Mouse (Mus musculus) MN1 (cell line): ENCODE measurements around the gene Racgap1.

ENCODE experiments used
- DNase-seq: peaks from one replicate; pipeline ENCODE4 v3.0.0-alpha.2; 2016; ENCODE audit warnings: low spot score

The Racgap1 gene

DNA sequence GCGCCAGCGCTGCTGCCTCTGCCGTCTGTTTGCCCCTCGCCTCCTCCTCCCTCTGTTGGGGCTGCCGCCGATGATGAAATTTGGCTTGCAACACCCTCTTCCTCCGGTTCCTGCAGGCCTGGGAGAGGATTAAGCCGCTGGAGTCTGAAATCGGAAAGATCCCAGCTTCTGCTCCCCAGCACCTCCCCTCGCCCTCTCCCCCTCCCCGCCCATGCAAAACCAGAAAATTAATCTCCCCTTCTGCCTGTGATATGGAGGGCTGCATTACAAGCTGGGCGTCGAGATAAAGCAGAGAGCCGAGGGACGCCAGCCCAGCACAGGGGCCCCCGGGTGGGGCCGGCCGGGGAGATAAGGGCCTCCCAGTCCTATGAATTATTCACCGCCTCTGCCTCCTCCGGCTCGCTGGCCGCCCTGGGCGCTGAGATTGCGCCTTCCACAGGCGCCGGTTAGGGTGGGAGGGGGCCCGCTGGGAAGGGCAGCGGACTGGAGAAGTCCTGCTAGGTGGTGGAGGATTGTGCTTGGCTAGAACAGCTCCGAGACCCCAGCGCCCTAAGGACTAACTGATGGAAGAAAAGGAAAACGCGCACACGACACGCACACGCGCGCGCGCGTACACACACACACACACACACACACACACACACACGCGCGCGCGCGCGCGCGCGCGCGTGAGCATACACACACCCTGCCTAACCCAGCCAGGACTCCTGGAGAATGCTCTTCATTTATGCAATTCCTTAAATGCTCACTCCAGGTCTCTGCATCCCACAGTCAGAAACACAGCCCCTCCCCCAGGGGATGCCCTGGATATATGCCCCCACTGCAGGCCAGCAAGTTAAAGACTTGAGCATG, 13.4 kb upstream of the Racgap1 start:
- DNase-seq: peak; percentile 91

DNA sequence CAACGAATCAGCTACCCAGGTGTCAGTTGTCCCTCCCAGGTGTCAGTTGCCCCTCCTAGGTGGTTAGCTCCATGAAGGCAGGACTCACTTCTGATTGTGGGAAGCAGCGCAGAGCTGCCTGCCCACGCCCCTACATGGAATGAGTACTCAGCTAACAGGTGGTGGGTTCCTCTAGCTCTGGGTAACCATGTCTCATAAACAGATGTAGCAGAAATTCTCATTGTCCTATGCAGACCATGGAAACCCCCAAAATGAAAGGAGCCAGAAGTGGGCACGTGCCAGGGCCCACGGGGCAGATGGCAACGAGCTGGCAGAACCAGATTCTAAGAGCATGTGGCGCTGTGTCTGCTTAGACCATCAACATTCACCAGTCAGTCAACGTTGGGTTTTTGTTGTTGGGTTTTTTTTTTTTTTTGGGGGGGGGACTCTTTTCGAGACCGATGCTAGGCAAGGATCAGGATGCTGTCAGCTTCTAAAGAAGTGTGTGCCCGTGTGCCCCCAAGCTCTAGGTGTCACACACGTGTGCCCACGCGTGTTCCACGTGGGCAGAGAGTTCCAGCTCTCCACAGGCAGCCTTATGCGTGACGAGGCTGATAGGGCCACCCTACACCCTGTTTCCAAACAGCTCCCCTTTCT, 12.6 kb upstream of the Racgap1 start:
- DNase-seq: peak; percentile 75

GRCm38 (mm10) chr15:99662371-99662770, 10.9 kb upstream of the Racgap1 start:
- DNase-seq: no peak

- no peak for DNase-seq
Measured at GRCm38 (mm10) chr15:99661121-99661830, 9.8 kb upstream of the Racgap1 start.

- DNase-seq: no peak
Measured at GRCm38 (mm10) chr15:99658437-99658836, 7.0 kb upstream of the Racgap1 start.

DNA sequence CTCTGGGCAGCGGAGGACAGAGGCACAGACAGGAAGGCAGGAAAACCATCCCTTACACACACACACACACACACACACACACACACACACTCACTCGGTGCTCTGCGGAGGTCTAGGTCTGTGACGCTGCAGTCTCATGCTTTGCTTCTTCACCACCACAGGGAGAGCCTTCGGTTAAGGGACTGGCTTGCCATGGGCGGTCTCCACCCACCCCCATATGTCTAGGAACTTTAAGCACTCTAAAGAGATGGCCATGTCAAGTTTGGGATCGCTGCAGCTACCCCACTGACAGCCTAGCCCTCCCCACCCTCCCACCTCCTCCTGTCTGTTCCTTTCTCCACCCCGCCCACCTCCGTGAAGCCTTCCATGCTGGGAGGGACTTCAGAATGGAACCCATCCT, 4.5 kb upstream of the Racgap1 start:
- DNase-seq: no peak

- no peak for DNase-seq
Measured at GRCm38 (mm10) chr15:99653876-99654275, 2.4 kb upstream of the Racgap1 start.

DNA sequence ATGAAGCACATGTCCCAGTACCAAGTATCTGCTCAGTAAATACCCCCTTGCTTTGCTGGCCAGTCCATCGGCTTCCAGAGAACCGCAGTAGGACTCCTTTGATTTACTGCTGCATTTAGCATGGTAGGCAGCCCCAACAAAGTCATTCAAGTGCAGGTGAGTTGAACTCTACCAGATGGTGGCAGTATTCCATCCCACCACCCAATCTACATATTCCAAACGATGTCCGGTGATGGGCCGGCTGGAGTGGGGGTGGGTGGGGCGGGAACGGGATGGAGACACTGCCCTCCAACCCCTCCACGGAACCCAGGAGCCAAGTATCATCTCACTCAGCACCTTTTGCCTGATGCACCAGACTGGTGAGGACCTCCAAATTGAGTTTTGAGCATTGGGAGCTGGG, 1.8 kb upstream of the Racgap1 start:
- DNase-seq: peak; percentile 87

GRCm38 (mm10) chr15:99651984-99652872, 772 bp upstream of the Racgap1 start:
- DNase-seq: no peak

DNA sequence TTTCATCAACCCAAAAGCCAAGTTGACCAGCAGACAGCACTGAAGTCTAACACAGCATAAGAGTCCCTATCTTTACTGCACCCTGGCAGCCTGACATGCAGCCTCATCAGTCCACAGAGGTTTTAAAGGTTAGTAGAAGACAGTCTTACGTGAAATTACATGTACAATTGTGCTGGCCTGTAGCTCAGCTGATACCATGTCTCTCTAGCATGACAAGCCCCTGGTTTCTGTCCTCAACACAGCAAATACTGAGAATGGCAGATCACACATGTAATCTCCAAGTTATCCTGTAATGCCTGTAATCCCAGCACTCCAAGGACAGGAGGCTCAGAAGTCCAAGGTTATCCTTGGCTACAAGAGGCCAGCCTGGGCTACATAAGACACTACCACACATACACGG, 1.2 kb downstream of the Racgap1 start:
- DNase-seq: no peak

DNA sequence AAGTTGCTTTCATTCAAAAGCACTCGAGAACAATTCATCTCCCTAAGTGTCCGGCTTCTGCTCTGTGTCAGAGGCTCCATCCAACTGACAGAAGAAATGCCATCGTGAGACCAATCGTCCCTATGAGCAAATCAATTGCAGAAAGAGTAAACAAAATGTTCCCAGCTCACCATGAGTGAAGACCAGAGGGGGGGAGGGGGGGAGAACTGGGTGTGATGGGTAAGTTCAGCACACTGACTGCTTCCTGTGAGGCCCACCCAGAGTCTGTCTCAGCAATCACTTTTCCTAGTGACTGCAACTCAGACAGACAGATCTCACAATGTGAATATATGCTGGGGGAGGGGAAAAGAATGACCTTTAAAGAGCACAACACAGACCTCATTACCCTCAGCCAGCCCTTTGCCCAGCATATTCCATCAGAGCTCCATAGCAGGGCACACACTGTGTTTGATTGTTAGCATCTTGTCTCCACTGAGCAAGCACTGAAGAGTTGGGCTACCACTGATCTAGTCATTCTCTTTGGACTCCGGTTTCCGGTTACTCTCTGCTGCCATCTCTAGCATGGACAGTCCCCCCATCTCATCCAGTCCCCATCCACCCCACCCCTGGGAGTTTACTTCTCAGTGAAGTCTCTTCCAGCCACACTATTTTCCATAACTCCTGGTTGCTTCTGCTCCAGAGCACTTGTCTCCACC, 2.2 kb downstream of the Racgap1 start:
- no peak for DNase-seq

DNA sequence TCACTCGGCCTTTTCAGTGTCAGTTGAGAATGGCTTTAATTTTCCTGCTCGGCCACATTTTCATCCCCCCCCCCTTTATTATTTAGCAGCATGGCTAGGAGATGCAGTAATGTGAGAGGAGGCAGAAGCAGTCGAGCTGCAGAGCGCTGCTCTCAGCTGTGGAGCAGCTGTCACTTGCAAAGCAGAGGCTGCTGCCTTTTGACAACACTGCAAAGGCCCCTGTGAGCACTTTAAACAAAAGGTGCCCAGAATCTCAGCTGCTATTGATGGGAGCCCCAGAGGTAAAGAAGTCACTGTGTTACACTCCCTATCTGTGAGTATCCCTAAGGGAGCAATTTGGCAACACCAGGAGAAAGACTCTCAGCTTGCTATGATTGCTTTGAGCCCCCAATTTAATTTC, 3.1 kb downstream of the Racgap1 start:
- DNase-seq: no peak

DNA sequence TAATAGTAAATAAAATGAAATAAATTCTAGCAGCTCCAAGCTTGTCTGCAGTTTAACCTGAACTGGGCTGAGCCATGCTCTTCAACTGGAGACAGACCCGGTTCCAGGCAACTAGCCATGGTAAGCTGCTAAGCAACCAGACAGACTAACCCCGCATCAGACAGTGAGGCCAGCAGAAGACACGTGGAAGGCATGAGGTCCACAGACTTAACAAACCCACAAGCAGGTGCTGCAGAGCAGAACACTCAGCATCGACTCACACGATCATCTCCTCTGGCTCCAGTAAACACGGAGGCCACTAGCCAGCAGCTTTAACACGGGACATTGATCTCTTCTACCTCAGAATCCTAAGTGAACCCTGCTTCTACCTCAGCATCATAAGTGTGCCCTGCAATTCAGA, 6.7 kb downstream of the Racgap1 start:
- DNase-seq: peak; percentile 73

- no peak for DNase-seq
Measured at GRCm38 (mm10) chr15:99643832-99644231, 7.6 kb downstream of the Racgap1 start.

GRCm38 (mm10) chr15:99642622-99643021, 8.8 kb downstream of the Racgap1 start:
- DNase-seq: no peak

DNA sequence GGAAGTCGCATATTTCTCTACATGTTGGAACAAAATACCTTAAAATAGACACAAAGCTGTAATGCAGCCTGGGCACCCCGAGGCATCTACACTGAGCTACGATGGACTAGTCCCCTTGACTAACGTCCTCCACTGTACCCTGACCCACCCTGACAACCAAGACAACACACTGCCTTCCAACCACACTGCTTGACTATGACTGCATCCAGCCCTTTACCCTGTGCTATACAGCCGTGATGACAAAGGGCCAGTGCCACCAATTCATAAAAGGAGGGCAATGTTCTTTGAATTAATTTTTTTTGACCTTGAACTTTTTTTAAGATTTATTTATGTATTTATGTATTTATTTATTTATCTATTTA, 13.4 kb downstream of the Racgap1 start:
- DNase-seq: no peak

DNA sequence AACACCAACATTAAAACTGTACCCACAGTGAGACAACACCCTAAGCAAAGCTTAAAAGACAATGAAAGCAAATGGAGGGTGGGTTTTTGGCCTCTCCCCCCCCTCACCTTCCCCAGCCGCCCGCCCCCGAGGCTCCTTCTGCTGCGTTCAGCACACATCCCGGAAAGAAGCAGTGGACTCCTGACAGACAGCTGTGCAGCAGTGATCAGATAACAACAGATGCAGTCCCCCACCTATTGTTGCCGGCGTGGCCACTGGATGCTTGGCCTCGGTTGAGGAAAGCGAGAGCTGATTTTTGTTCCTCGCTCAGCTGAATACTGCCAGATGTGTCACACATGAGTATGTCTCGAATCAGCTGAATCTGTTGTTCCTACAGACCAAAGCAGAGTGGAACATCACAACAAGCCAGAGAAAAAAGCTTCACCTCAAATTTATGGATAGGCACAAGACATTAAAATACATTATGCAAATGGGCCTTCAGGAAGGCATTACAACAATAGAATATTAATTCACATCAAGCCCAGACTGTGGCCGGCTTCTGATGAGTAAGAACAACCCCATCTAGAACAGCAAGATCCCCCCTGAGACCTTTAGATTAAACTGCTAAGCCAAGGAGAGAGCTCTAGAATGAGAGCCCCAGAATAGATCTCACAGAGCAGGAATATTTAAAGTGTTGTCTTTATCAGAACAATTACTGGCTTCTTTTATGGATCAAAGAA, 13.9 kb downstream of the Racgap1 start:
- DNase-seq: no peak

GRCm38 (mm10) chr15:99634702-99635101, 16.8 kb downstream of the Racgap1 start:
- no peak for DNase-seq

- DNase-seq: peak; percentile 69
Measured at GRCm38 (mm10) chr15:99631618-99632017, 19.8 kb downstream of the Racgap1 start.

GRCm38 (mm10) chr15:99622063-99622462, 29.4 kb downstream of the Racgap1 start:
- DNase-seq: no peak

GRCm38 (mm10) chr15:99619821-99620220, 31.6 kb downstream of the Racgap1 start:
- DNase-seq: peak; percentile 82
